Mouse (Mus musculus) left cerebral cortex, postnatal 25 days (tissue): ENCODE data around the gene Myo1e. TPM values are rescaled to one million over a fixed set of nuclear protein-coding genes. Genes with fewer than 3 reads are reported as not detected.

Experiments
- DNase-seq, 2 experiments: peaks; one replicate each; pipeline ENCODE4 v3.0.0; 2022; ENCODE audit warnings: low spot score in 2 of 2, mixed read lengths in 1 of 2
- intact Hi-C: fragments of 180-260 bp; cut with DNase I; formaldehyde crosslinking; loops from one replicate; pipeline ENCODE4 v1.15.1; 2025
- total RNA-seq, 2 experiments: library from RNA; stranded (reverse); gene quantifications; 2 replicates each; pipeline ENCODE4 v1.2.3; 2021

Gene Myo1e
- total RNA-seq, 2 experiments from 2014 or later, result 13.5 to 14.7 TPM

GRCm38 (mm10) chr9:70219295-70219931 is 12.3 kb downstream of the Myo1e start:
- intact Hi-C loops, result no loop called here
- no peak for DNase-seq

- intact Hi-C loops, result no loop called here
These were observed 13.5 kb downstream of the Myo1e start for GRCm38 (mm10) chr9:70220461-70221170.

GRCm38 (mm10) chr9:70223142-70223541 is 16.0 kb downstream of the Myo1e start:
- DNase-seq, result no peak
- intact Hi-C loops, result no loop called here

More at GRCm38 (mm10) chr9:70220461-70221170, 13.5 kb downstream of the Myo1e start:
- DNase-seq, result no peak

- intact Hi-C loops, result no loop called here
- no peak for DNase-seq
These were observed 16.9 kb downstream of the Myo1e start for GRCm38 (mm10) chr9:70224046-70224445.

- intact Hi-C loops, result no loop called here
- DNase-seq, result no peak
These were observed 19.2 kb downstream of the Myo1e start for GRCm38 (mm10) chr9:70226359-70226758.

- intact Hi-C loops, result no loop called here
- DNase-seq, result no peak
These were observed 22.7 kb downstream of the Myo1e start for GRCm38 (mm10) chr9:70229823-70230222.

- DNase-seq, result no peak
- intact Hi-C loops, result no loop called here
These were observed 25.2 kb downstream of the Myo1e start for GRCm38 (mm10) chr9:70232044-70233010.

GRCm38 (mm10) chr9:70237136-70237535 is 30.0 kb downstream of the Myo1e start:
- intact Hi-C loops, result no loop called here
- DNase-seq, result no peak

GRCm38 (mm10) chr9:70237561-70237960 is 30.4 kb downstream of the Myo1e start:
- intact Hi-C loops, result no loop called here
- DNase-seq, result no peak

- intact Hi-C loops, result no loop called here
- no peak for DNase-seq
These were observed 31.2 kb downstream of the Myo1e start for GRCm38 (mm10) chr9:70238391-70238790.

GRCm38 (mm10) chr9:70239229-70239628 is 32.1 kb downstream of the Myo1e start:
- intact Hi-C loops, result no loop called here

GRCm38 (mm10) chr9:70240703-70241410 is 33.7 kb downstream of the Myo1e start:
- intact Hi-C loops, result no loop called here
- DNase-seq, result no peak

More at GRCm38 (mm10) chr9:70239229-70239628, 32.1 kb downstream of the Myo1e start:
- DNase-seq, result no peak

- intact Hi-C loops, result no loop called here
- no peak for DNase-seq
These were observed 34.3 kb downstream of the Myo1e start for GRCm38 (mm10) chr9:70241411-70241961.

- DNase-seq, result no peak
- intact Hi-C loops, result no loop called here
These were observed 35.1 kb downstream of the Myo1e start for GRCm38 (mm10) chr9:70242112-70242862.

GRCm38 (mm10) chr9:70243241-70243640 is 36.1 kb downstream of the Myo1e start:
- no peak for DNase-seq
- intact Hi-C loops, result no loop called here

- no peak for DNase-seq
- intact Hi-C loops, result no loop called here
These were observed 36.6 kb downstream of the Myo1e start for GRCm38 (mm10) chr9:70243708-70244107.

- no peak for DNase-seq
- intact Hi-C loops, result no loop called here
These were observed 37.0 kb downstream of the Myo1e start for GRCm38 (mm10) chr9:70244115-70244514.

GRCm38 (mm10) chr9:70245040-70245439 is 37.9 kb downstream of the Myo1e start:
- intact Hi-C loops, result no loop called here
- DNase-seq, result no peak

GRCm38 (mm10) chr9:70246427-70246826 is 39.3 kb downstream of the Myo1e start:
- no peak for DNase-seq
- intact Hi-C loops, result no loop called here
